Mouse (Mus musculus): ENCODE data around the gene Apol11b.
"Not testable (repeated sequence)": the region's sequence is repeated elsewhere in the genome, so short reads cannot be mapped to it uniquely, and the experiment has no call there.

The Apol11b gene

DNA sequence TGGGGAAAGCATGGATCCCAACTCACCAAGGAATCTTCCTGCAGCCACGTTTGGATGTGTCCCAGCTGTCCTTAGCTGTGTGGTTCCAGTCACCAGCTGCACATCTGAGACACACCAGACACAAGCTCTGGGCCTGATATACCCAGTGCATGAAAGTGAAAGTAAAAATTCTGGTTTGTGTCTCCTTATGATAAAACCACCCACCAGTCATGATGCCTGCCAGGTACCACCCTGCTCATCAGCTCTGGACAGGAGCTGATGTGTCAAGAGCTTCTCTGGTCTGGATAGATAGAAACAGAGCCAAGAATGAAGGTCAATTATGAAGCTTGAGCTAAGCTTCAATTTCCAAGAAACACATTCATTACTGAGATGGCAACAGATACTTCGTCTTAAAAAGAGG lies at the start of gene Apol11b:
TSS of gene Apol11b (minus strand) at position 111 of the 400 bp plus-strand sequence.
- DNase-seq: not testable (repeated sequence)

DNA sequence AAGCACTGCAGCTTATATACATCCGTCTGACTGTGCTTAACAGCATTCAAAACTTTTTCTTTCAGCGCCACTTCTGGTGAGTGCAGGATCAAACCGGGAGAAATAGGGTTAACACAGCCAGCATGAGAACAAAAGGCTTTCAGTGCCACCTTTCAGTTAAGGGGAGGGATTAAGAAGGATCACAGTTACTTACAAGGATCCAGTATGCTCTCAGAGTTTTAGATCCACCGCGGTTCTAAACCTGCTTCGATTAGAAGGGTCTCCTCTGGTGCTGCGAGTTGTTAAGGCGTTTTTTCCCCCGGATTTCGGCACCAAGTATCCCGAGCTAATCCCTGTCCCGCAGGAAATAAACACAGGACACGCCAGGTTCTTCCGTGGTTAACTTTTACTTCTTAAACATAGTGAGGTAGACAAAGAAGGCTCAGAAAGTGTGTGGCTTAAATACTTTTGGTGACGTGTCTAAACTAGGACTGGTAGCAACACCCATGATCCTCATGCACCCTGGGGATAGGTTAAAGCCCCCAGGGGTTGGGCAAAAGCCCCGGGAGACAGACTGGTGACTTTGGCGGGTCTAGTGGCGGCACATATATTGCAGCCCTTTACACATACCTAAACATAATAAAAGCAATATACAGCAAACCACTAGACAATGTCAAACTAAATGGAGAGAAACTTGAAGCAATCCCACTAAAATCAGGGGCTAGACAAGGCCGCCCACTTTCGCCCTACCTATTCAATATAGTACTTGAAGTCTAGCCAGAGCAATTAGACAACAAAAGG lies 48.6 kb upstream of the Apol11b start:
- DNase-seq: not testable (repeated sequence)

GRCm38 (mm10) chr15:77683944-77684343 lies 40.9 kb upstream of the Apol11b start:
- peak in 1 of 2 experiments; percentile 38 for DNase-seq

DNA sequence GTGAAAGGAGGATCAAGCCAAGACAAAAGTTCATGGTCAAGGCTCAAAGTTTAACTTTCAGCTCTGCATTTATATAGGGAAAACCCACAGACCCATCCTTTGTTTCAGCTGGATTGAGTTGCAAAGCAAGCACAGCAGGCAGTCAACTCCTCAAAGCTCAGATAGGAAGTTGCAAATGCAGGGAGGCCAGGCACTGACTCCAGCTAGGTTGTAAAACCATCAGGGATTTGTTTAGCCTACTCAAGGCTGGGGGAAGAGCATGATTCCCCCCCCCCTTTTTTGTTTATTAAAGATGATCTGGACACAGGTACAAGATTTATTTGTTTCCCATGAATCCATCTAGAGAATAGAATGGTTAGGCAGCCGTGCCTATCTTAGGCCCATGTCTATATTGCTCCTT lies 31.0 kb upstream of the Apol11b start:
- not testable (repeated sequence) for DNase-seq

DNA sequence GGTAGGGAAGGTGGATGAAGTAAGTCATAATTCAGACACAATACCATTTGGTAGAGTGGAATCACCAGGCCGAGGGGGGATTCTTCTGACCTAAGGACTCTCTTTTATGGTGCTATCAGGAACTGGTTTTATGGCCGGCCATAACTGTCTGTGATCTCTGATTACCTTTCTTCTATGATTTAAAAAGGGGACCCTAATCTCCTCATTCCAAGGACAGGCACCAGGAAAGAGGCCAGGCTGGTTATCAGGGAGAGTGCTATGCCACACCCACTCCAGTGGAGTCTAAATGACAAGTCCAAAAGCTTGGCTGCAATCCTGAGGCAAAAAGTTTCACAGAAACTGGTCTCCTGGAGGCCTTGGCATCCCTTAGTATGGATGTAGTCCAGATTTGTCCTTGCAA lies 18.8 kb upstream of the Apol11b start:
- not testable (repeated sequence) for DNase-seq

GRCm38 (mm10) chr15:77659773-77660172 lies 16.7 kb upstream of the Apol11b start:
- DNase-seq: not testable (repeated sequence)

GRCm38 (mm10) chr15:77651143-77651542 lies 8.1 kb upstream of the Apol11b start:
- not testable (repeated sequence) for DNase-seq

DNA sequence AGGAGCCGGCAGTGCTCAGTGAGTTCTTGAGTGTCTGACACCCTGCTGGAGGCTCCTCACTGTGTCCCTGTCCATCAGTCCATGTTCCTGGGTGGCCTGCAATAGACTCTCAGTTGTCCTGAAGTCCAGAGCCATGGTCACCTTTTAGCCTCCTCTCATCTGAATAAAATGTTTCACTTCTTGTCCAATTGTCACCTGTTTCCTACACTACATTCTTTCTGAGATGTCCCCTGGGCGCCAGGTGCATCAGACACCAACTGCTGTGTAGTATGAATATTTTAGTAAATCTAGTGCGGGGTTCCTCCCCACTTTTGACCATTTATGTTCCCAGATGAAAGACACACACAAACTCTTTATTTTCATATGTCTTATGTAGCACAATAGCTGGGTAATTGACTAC lies 13.3 kb downstream of the Apol11b start:
- DNase-seq: not testable (repeated sequence)

DNA sequence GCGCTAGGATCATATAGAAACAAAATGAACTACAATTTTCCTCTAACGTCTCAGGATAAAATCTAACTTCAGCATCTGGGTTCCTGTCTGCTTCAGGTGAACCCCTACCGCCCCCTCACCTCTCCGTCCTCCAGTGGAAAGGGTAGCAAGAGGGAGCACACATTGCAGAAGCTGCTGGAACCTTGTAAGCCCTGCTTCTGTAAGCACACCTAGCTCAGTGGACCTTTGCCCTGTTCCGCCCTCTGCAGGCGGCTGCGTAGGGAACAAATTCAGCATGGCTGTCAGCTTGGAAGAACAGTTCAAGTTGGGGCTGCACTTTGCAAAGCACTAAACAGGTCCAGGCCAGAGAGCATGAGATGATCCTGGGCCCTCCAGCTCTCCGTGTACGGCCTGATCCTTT lies 14.4 kb downstream of the Apol11b start:
- not testable (repeated sequence) for DNase-seq

DNA sequence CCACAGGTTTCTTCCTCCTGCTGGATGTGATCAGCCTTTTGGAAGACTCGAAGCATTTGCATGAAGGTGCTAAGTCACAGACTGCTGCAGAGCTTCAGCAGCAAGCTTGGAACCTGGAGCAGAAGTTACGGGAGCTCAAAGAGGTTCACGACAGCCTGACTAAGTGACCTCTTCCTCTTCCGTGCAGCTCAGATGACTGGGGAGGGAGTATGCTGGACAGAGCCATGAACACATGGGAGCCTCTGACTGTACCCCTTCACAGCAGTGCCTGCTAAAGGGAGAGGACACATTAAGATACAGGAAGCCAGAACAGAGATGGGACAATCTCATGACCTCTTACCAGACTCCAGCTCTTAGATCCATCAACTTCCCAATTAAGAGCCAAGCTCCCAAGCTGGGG lies 16.6 kb downstream of the Apol11b start:
- DNase-seq: not testable (repeated sequence)

DNA sequence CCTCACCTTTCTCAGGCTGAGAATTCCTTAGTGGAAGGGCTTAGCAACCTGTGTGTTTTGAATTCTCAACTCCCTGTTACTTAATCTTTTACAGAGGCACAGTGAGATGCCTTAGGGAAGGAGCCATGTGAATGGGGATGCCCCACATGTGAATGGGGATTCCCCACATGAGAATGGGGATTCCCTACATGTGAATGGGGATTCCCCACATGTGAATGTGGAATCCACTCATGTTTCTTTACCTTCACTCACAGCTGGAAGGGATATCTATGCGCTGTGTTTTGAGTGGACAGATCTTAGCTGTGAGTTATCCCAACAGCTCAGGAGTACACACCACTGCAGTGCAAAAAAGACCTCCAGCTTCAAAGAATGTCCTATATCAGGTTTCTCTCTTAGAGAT lies 18.4 kb downstream of the Apol11b start:
- DNase-seq: no peak

GRCm38 (mm10) chr15:77606069-77606468 lies 37.0 kb downstream of the Apol11b start:
- no peak for DNase-seq

GRCm38 (mm10) chr15:77598958-77599357 lies 44.1 kb downstream of the Apol11b start, which contains the start of gene Gm36245:
Gm36245 (plus strand) TSS chr15:77599258.
- DNase-seq: no peak

DNA sequence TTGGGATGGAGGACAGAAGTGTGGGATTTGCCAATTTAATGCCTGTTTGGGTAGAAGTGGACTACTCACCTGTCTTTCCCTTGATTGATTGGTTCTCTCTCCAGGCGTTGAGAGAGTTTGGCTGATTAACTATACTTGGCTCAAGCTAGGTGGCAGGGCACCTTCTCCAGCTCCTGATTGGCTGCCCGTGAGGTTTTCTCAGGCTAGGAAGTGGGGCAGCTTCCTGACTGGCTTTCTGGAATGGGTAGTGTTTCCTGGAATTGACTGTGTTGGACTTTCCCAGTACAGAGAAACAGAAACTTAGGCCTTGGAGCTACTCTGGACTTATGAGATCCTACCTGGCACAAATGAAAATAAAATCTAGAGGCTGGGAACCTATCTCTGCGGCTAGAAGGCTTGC lies 44.7 kb downstream of the Apol11b start:
- DNase-seq: no peak

DNA sequence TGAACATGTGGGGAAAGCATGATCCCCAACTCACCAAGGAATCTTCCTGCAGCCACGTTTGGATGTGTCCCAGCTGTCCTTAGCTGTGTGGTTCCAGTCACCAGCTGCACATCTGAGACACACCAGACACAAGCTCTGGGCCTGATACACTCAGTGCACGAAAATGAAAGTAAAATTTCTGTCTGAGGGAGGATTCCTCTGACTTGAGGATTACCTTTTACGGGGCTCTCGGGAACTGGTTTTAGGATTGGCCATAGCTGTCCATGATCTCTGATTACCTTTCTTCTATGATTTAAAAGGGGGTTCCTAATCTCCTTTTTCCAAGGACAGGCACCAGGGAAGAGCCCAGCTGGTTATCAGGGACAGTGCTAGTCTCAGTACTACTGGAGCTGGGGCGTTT lies 47.1 kb downstream of the Apol11b start, which contains the start of gene Apol10b:
TSS of gene Apol10b (minus strand) at position 165 of the 400 bp plus-strand sequence.
- DNase-seq: no peak

GRCm38 (mm10) chr15:77593557-77593956 lies 49.5 kb downstream of the Apol11b start:
- no peak for DNase-seq

DNA sequence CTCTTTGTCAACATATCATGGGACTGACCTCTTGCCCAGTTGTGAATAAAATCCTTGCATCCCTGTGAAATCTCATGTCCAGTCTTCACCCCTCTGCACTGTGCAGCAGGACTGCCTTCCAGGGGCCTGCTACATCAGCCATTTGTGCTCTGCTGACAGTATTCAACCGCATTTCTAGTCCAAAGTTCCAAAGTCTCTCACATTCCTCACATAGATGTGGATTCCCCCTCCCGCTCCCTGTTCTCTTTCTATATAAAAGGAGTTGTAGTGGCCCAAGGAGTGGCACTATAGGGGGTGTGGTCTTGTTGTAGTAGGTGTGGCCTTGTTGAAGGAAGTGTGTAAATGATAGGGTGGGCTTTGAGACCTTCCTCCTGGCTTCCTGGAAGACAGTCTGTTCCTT lies 52.2 kb downstream of the Apol11b start:
- no peak for DNase-seq

GRCm38 (mm10) chr15:77588981-77589380 lies 54.1 kb downstream of the Apol11b start:
- DNase-seq: no peak

GRCm38 (mm10) chr15:77587026-77587425 lies 56.1 kb downstream of the Apol11b start:
- no peak for DNase-seq

Measured in spleen, adult 18-20 months (tissue).